Comparison of ENCODE assay signal across 9 mouse cellular contexts in genomic region chr13:81439390-81440025, GRCm38 (mm10).
A peak's percentile ranks its signal among the peaks of the same experiment; 100 is the strongest.
DNase-seq lines count a peak whose midpoint lies in the region; ATAC-seq and TF ChIP-seq lines count a peak whose summit lies in the region.
"Had no signal": no experiment of that assay in that cellular context is flagged by ENCODE, and none has a peak within 500 bp of the region (broad histone marks: within the 10 kb centered on the region; RNA-seq: fewer than 3 reads in every experiment).

No protein-coding gene starts in this region.

- H3K9ac ChIP-seq in kidney, embryonic 14.5 days (ENCODE audit: low read depth, low read length): no peak overlapping the region
- H3K9ac ChIP-seq in limb, embryonic 14.5 days (ENCODE audit: low read depth, low read length, severe bottlenecking): no peak overlapping the region
- no peak overlapping the region for H3K9ac ChIP-seq in neural tube, embryonic 11.5 days (ENCODE audit: low read length)
- H3K9ac ChIP-seq: heart, embryonic 13.5 days had no signal

- WGBS in kidney, embryonic 14.5 days: 46% methylated on average over 12 of the region's 12 CpGs
- 24% methylated on average over 12 of the region's 12 CpGs for WGBS in limb, embryonic 14.5 days
- WGBS in neural tube, embryonic 11.5 days: 51% methylated on average over 12 of the region's 12 CpGs

- no peaks in the 10 kb centered on the region for H3K27me3 ChIP-seq in kidney, embryonic 14.5 days (ENCODE audit: control insufficient read depth, insufficient read depth, low read length)
- no peaks in the 10 kb centered on the region for H3K27me3 ChIP-seq in limb, embryonic 14.5 days (ENCODE audit: control insufficient read depth, insufficient read depth, low read length)
- no peaks in the 10 kb centered on the region for H3K27me3 ChIP-seq in neural tube, embryonic 11.5 days (ENCODE audit: control insufficient read depth, insufficient read depth, low read length)
- H3K27me3 ChIP-seq: heart, embryonic 13.5 days had no signal

- no peaks in the 10 kb centered on the region for H3K4me1 ChIP-seq in kidney, embryonic 14.5 days (ENCODE audit: control insufficient read depth, insufficient read depth, low read length)
- H3K4me1 ChIP-seq in limb, embryonic 14.5 days (ENCODE audit: control insufficient read depth, insufficient read depth, low read length): no peaks in the 10 kb centered on the region
- no peaks in the 10 kb centered on the region for H3K4me1 ChIP-seq in neural tube, embryonic 11.5 days (ENCODE audit: control insufficient read depth, insufficient read depth, low read length)
- H3K4me1 ChIP-seq: heart, embryonic 13.5 days had no signal

- no peaks in the 10 kb centered on the region for H3K36me3 ChIP-seq in kidney, embryonic 14.5 days (ENCODE audit: control insufficient read depth, insufficient read depth, low read length)
- no peaks in the 10 kb centered on the region for H3K36me3 ChIP-seq in limb, embryonic 14.5 days (ENCODE audit: control insufficient read depth, insufficient read depth, low read length)
- H3K36me3 ChIP-seq in neural tube, embryonic 11.5 days (ENCODE audit: control insufficient read depth, insufficient read depth, low read length): no peaks in the 10 kb centered on the region
- H3K36me3 ChIP-seq: heart, embryonic 13.5 days had no signal

- H3K4me2 ChIP-seq in kidney, embryonic 14.5 days (replicated peaks; ENCODE audit: low read depth, low read length): no peak overlapping the region
- H3K4me2 ChIP-seq in limb, embryonic 14.5 days (replicated peaks; ENCODE audit: low read depth, low read length, severe bottlenecking): 0 out of 2 replicates have a peak overlapping the region, but pooled peaks have one; percentile 13
- H3K4me2 ChIP-seq in neural tube, embryonic 11.5 days (ENCODE audit: low read depth): no peak overlapping the region
- H3K4me2 ChIP-seq: heart, embryonic 13.5 days had no signal

- no peak for TF ChIP-seq POLR2A in limb, embryonic 14.5 days (IDR thresholded peaks at IDR 0.05; ENCODE audit: borderline replicate concordance, extremely low read depth, insufficient read depth, insufficient read length)

- no peaks in the 10 kb centered on the region for H3K9me3 ChIP-seq in kidney, embryonic 14.5 days (ENCODE audit: control insufficient read depth, low read length)
- H3K9me3 ChIP-seq in limb, embryonic 14.5 days (ENCODE audit: control insufficient read depth, low read length): no peaks in the 10 kb centered on the region
- no peaks in the 10 kb centered on the region for H3K9me3 ChIP-seq in neural tube, embryonic 11.5 days (ENCODE audit: control insufficient read depth, low read length)
- H3K9me3 ChIP-seq: heart, embryonic 13.5 days had no signal

- peak; percentile 83 for DNase-seq in 3T3-L1 (ENCODE audit: low read depth, low spot score)
- peak; percentile 32 for DNase-seq in T-cell, adult 2 months (ENCODE audit: low spot score)
- peak; percentile 89 to 94 for DNase-seq in cerebellum, postnatal 14 days
- DNase-seq in frontal cortex, postnatal 36 days (ENCODE audit: low spot score in 2 of 2): peak; percentile 89 to 93
- DNase-seq in limb, embryonic 14.5 days (ENCODE audit: low spot score): peak; percentile 84
- peak; percentile 77 for DNase-seq in neural tube, embryonic 11.5 days (ENCODE audit: low spot score)
- peak; percentile 91 for DNase-seq in testis, postnatal 10 days (ENCODE audit: low spot score)

- ATAC-seq in kidney, embryonic 14.5 days (ENCODE audit: low FRiP score, low TSS enrichment): peak; percentile 72; the same call in 1 of the 2 replicates
- peak; percentile 73 for ATAC-seq in limb, embryonic 14.5 days (ENCODE audit: low FRiP score, low read depth)
- ATAC-seq in neural tube, embryonic 11.5 days (ENCODE audit: insufficient read depth, low FRiP score, low TSS enrichment): no peak

- H3K27ac ChIP-seq in kidney, embryonic 14.5 days (ENCODE audit: low read depth, low read length): no peak overlapping the region
- H3K27ac ChIP-seq in limb, embryonic 14.5 days (replicated peaks; ENCODE audit: low read depth, low read length): no peak overlapping the region
- H3K27ac ChIP-seq in neural tube, embryonic 11.5 days (ENCODE audit: low read depth, low read length): no peak overlapping the region
- H3K27ac ChIP-seq: heart, embryonic 13.5 days had no signal

- H3K4me3 ChIP-seq in kidney, embryonic 14.5 days (ENCODE audit: low read length): no peak overlapping the region
- no peak overlapping the region for H3K4me3 ChIP-seq in limb, embryonic 14.5 days (replicated peaks; ENCODE audit: low read length)
- no peak overlapping the region for H3K4me3 ChIP-seq in neural tube, embryonic 11.5 days (ENCODE audit: low read depth, low read length)
- H3K4me3 ChIP-seq: heart, embryonic 13.5 days had no signal

Comparison
In these comparisons a context has a peak if more than half of its experiments do, and no peak if none do; other contexts are left out.
1. DNase-seq: peak in every context shown above with its lines; median percentile 92 in cerebellum, postnatal 14 days; 91 in frontal cortex, postnatal 36 days; 91 in testis, postnatal 10 days; 84 in limb, embryonic 14.5 days; 83 in 3T3-L1; 77 in neural tube, embryonic 11.5 days; 32 in T-cell, adult 2 months.